Comparison of ENCODE assay signal across 8 mouse cellular contexts in the genomic region with DNA sequence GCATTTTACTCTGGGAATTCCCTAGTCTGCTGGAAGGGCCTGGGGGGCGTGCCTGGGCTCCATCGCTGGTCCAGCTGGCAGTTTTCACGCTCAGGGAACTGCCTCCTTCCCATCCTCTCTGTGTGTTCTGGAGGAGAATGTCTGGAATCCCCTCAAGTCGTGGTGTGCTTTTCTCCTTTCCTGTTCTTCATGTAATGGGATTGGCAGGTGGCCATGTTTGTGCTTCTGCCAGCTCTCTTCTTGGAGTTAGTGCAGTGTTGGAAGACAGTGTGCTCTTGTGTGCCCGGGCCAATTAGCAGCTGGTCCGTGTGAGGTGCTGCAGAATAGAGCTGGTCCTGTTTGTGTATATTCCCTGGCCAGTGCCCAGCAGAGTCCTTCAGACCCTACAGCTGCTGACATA.
DNase-seq lines count a peak whose midpoint lies in the region; ATAC-seq and TF ChIP-seq lines count a peak whose summit lies in the region.
"Had no signal": no experiment of that assay in that cellular context is flagged by ENCODE, and none has a peak within 500 bp of the region (broad histone marks: within the 10 kb centered on the region; RNA-seq: fewer than 3 reads in every experiment).

No protein-coding gene starts in this region.

- no peak overlapping the region for H3K4me3 ChIP-seq in intestine, postnatal 0 days (ENCODE audit: low read depth, low read length)
- no peak overlapping the region for H3K4me3 ChIP-seq in left cerebral cortex, adult 2 months
- H3K4me3 ChIP-seq in neural tube, embryonic 15.5 days (replicated peaks) = no peak overlapping the region
- H3K4me3 ChIP-seq: myocyte had no signal

- H3K4me2 ChIP-seq in intestine, postnatal 0 days (replicated peaks; ENCODE audit: low read depth) = no peak overlapping the region
- H3K4me2 ChIP-seq in neural tube, embryonic 15.5 days = no peak overlapping the region

- H3K36me3 ChIP-seq in intestine, postnatal 0 days (ENCODE audit: control insufficient read depth, insufficient read depth) = peaks cover 50% of the 10 kb centered on the region
- peaks cover 73% of the 10 kb centered on the region for H3K36me3 ChIP-seq in neural tube, embryonic 15.5 days

- peak; percentile 51; the same call in 1 of the 2 replicates for ATAC-seq in intestine, postnatal 0 days
- peak; percentile 88 for ATAC-seq in neural tube, embryonic 15.5 days (ENCODE audit: low FRiP score)

- H3K9ac ChIP-seq in intestine, postnatal 0 days (ENCODE audit: low read depth, low read length) = no peak overlapping the region
- H3K9ac ChIP-seq in neural tube, embryonic 15.5 days (replicated peaks) = no peak overlapping the region

- WGBS in intestine, postnatal 0 days = 48% methylated on average over 6 of the region's 6 CpGs
- 20% methylated on average over 6 of the region's 6 CpGs for WGBS in neural tube, embryonic 15.5 days

- no peak for TF ChIP-seq CTCF in intestine, postnatal 0 days (IDR thresholded peaks at IDR 0.05; ENCODE audit: low read depth)
- no peak for TF ChIP-seq CTCF in left cerebral cortex, adult 2 months (IDR thresholded peaks at IDR 0.05)

- intact Hi-C loops in gastrocnemius, postnatal 36 days (cut with DNase I) = no loop called here
- intact Hi-C loops in left cerebral cortex, adult 2 months (cut with DNase I) = loop anchor here (10.0 kb wide), 1 partner anchor 1043 kb away; no protein-coding TSS in a partner anchor

- H3K4me1 ChIP-seq in intestine, postnatal 0 days (replicated peaks; ENCODE audit: control insufficient read depth, insufficient read depth, low read length) = no peaks in the 10 kb centered on the region
- peaks cover 33% of the 10 kb centered on the region for H3K4me1 ChIP-seq in neural tube, embryonic 15.5 days

- H3K9me3 ChIP-seq in intestine, postnatal 0 days (ENCODE audit: control insufficient read depth) = no peaks in the 10 kb centered on the region
- H3K9me3 ChIP-seq in neural tube, embryonic 15.5 days (replicated peaks) = no peaks in the 10 kb centered on the region

- H3K27me3 ChIP-seq in intestine, postnatal 0 days (replicated peaks; ENCODE audit: control insufficient read depth, insufficient read depth, low read length) = no peaks in the 10 kb centered on the region
- H3K27me3 ChIP-seq in neural tube, embryonic 15.5 days (replicated peaks) = no peaks in the 10 kb centered on the region

- no peak overlapping the region for H3K27ac ChIP-seq in intestine, postnatal 0 days (ENCODE audit: low read depth, low read length)
- no peak overlapping the region for H3K27ac ChIP-seq in left cerebral cortex, adult 2 months
- peak overlapping the region; percentile 75 for H3K27ac ChIP-seq in neural tube, embryonic 15.5 days (replicated peaks)

- peak; percentile 38 to 73 for DNase-seq in adrenal gland, postnatal 36 days
- peak; percentile 63 to 93 for DNase-seq in cerebellum, postnatal 4 days (ENCODE audit: low spot score in 2 of 2)
- peak; percentile 88 for DNase-seq in gastrocnemius, postnatal 36 days
- peak; percentile 78 to 81 for DNase-seq in left cerebral cortex, adult 2 months (ENCODE audit: extremely low spot score in 1 of 2, low spot score in 2 of 2)
- no peak for DNase-seq in thymus, adult 18-20 months

Comparison
In these comparisons a context has a peak if more than half of its experiments do, and no peak if none do; other contexts are left out.
1. DNase-seq: peak in adrenal gland, postnatal 36 days (2 of 2), cerebellum, postnatal 4 days (2 of 2), gastrocnemius, postnatal 36 days (2 of 2) and left cerebral cortex, adult 2 months (2 of 2); none in thymus, adult 18-20 months (0 of 2).